Comparison of ENCODE assay signal across 8 mouse cellular contexts in genomic region chr4:63215993-63216531, GRCm38 (mm10). TPM values are rescaled to one million over a fixed set of nuclear protein-coding genes. Genes with fewer than 3 reads are reported as not detected.
A peak's percentile ranks its signal among the peaks of the same experiment; 100 is the strongest.
DNase-seq lines count a peak whose midpoint lies in the region; ATAC-seq lines count a peak whose summit lies in the region.

No protein-coding gene starts in this region.

- peak; percentile 63 to 70 for DNase-seq in urinary bladder, postnatal 4 days (ENCODE audit: low spot score in 2 of 2)
- DNase-seq in urinary bladder, postnatal 10 days (ENCODE audit: low spot score), result no peak
- peak; percentile 34 for DNase-seq in thymus, postnatal 0 days (ENCODE audit: low spot score)
- no peak for DNase-seq in layer of hippocampus, adult 11-12 months (ENCODE audit: low spot score)

- no peaks in the 10 kb centered on the region for H3K36me3 ChIP-seq in embryonic facial prominence, embryonic 15.5 days
- peaks cover 15% of the 10 kb centered on the region; the same call in 1 of the 2 replicates for H3K36me3 ChIP-seq in limb, embryonic 12.5 days
- no peaks in the 10 kb centered on the region for H3K36me3 ChIP-seq in midbrain, embryonic 15.5 days (replicated peaks)

- peak; percentile 11; the same call in 1 of the 2 replicates for ATAC-seq in embryonic facial prominence, embryonic 15.5 days (ENCODE audit: insufficient number of reproducible peaks, low FRiP score, low TSS enrichment, low read depth)
- peak; percentile 53 to 75 for ATAC-seq in hematopoietic stem cell, adult 5-6 weeks (replicated peaks in 1 of 2; ENCODE audit: insufficient read depth in 1 of 2, low FRiP score in 2 of 2, low TSS enrichment in 1 of 2, low read depth in 1 of 2, poor library complexity in 2 of 2, severe bottlenecking in 2 of 2)
- ATAC-seq in limb, embryonic 12.5 days (ENCODE audit: insufficient number of reproducible peaks, insufficient read depth, low FRiP score, low TSS enrichment, low read depth), result peak; percentile 44
- ATAC-seq in midbrain, embryonic 15.5 days (replicated peaks), result peak; percentile 51

- H3K27me3 ChIP-seq in embryonic facial prominence, embryonic 15.5 days, result peaks cover 25% of the 10 kb centered on the region
- H3K27me3 ChIP-seq in limb, embryonic 12.5 days, result peaks cover 26% of the 10 kb centered on the region
- H3K27me3 ChIP-seq in midbrain, embryonic 15.5 days (replicated peaks), result peaks cover 54% of the 10 kb centered on the region

- H3K4me2 ChIP-seq in embryonic facial prominence, embryonic 15.5 days (replicated peaks), result peak overlapping the region; percentile 98
- peak overlapping the region; percentile 95 for H3K4me2 ChIP-seq in limb, embryonic 12.5 days
- H3K4me2 ChIP-seq in midbrain, embryonic 15.5 days, result peak overlapping the region; percentile 100

- peak overlapping the region; percentile 78 for H3K4me3 ChIP-seq in embryonic facial prominence, embryonic 15.5 days (replicated peaks)
- H3K4me3 ChIP-seq in limb, embryonic 12.5 days (replicated peaks), result peak overlapping the region; percentile 91
- peak overlapping the region; percentile 66 for H3K4me3 ChIP-seq in midbrain, embryonic 15.5 days

- 1% methylated on average over 24 of the region's 24 CpGs for WGBS in embryonic facial prominence, embryonic 15.5 days
- 2% methylated on average over 24 of the region's 24 CpGs for WGBS in limb, embryonic 12.5 days
- 2% methylated on average over 24 of the region's 24 CpGs for WGBS in midbrain, embryonic 15.5 days

- H3K4me1 ChIP-seq in embryonic facial prominence, embryonic 15.5 days, result peaks cover 59% of the 10 kb centered on the region
- H3K4me1 ChIP-seq in limb, embryonic 12.5 days (replicated peaks), result peaks cover 46% of the 10 kb centered on the region
- peaks cover 29% of the 10 kb centered on the region for H3K4me1 ChIP-seq in midbrain, embryonic 15.5 days

- H3K9me3 ChIP-seq in embryonic facial prominence, embryonic 15.5 days (replicated peaks), result no peaks in the 10 kb centered on the region
- H3K9me3 ChIP-seq in limb, embryonic 12.5 days, result no peaks in the 10 kb centered on the region
- H3K9me3 ChIP-seq in midbrain, embryonic 15.5 days, result no peaks in the 10 kb centered on the region

- H3K27ac ChIP-seq in embryonic facial prominence, embryonic 15.5 days (replicated peaks), result peak overlapping the region; percentile 85
- H3K27ac ChIP-seq in limb, embryonic 12.5 days, result peak overlapping the region; percentile 88
- H3K27ac ChIP-seq in midbrain, embryonic 15.5 days, result no peak overlapping the region

- H3K9ac ChIP-seq in embryonic facial prominence, embryonic 15.5 days, result peak overlapping the region; percentile 84
- H3K9ac ChIP-seq in limb, embryonic 12.5 days (replicated peaks), result peak overlapping the region; percentile 96
- peak overlapping the region; percentile 59 for H3K9ac ChIP-seq in midbrain, embryonic 15.5 days

RNA-seq across cellular contexts. Expression of gene Col27a1, which starts 2.3 kb away (rescaled TPM):
- 19.1 and 22.3 TPM in 2 replicates for polyA plus RNA-seq in embryonic facial prominence, embryonic 15.5 days (2015; fragmentation: Nextera tagmentation; extraction: Ambion mirVana)
- not detected in 2 replicates for total RNA-seq in hematopoietic stem cell, adult 5-6 weeks (2017)
- 20.5 and 22.6 TPM in 2 replicates for polyA plus RNA-seq in limb, embryonic 12.5 days (2016; fragmentation: Nextera tagmentation; extraction: Ambion mirVana)
- polyA plus RNA-seq in midbrain, embryonic 15.5 days (2015; fragmentation: Nextera tagmentation; extraction: Ambion mirVana), result 2.2 and 3.1 TPM in 2 replicates
- 1.8 and 1.9 TPM in 2 replicates for polyA plus RNA-seq in thymus, postnatal 0 days (2015; fragmentation: Nextera tagmentation; extraction: Ambion mirVana)

RNA-seq across cellular contexts. Expression of gene Kif12, which starts 44.1 kb away (rescaled TPM):
- polyA plus RNA-seq in embryonic facial prominence, embryonic 15.5 days (2015; fragmentation: Nextera tagmentation; extraction: Ambion mirVana), result not detected in 2 replicates
- not detected in 2 replicates for total RNA-seq in hematopoietic stem cell, adult 5-6 weeks (2017)
- 0.14 TPM in 1 of 2 replicates, not detected in the other for polyA plus RNA-seq in limb, embryonic 12.5 days (2016; fragmentation: Nextera tagmentation; extraction: Ambion mirVana)
- polyA plus RNA-seq in midbrain, embryonic 15.5 days (2015; fragmentation: Nextera tagmentation; extraction: Ambion mirVana), result 0.06 and 0.14 TPM in 2 replicates
- polyA plus RNA-seq in thymus, postnatal 0 days (2015; fragmentation: Nextera tagmentation; extraction: Ambion mirVana), result 0.19 and 0.26 TPM in 2 replicates

Comparison
In these comparisons a context has a peak if more than half of its experiments do, and no peak if none do; other contexts are left out.
1. DNase-seq: peak in urinary bladder, postnatal 4 days (2 of 2) and thymus, postnatal 0 days (single experiment); none in urinary bladder, postnatal 10 days (single experiment) and layer of hippocampus, adult 11-12 months (single experiment).
2. ATAC-seq: peak in every context shown above with its lines; median percentile 64 in hematopoietic stem cell, adult 5-6 weeks; 51 in midbrain, embryonic 15.5 days; 44 in limb, embryonic 12.5 days; 11 in embryonic facial prominence, embryonic 15.5 days.
3. Peak in every context shown above with its lines, with median percentiles within 50 percentile points of each other: H3K4me2 ChIP-seq, H3K4me3 ChIP-seq and H3K9ac ChIP-seq.